Mouse (Mus musculus) embryonic facial prominence, embryonic 10.5 days (tissue): ENCODE data around the gene Lrrc8c. TPM values are rescaled to one million over a fixed set of nuclear protein-coding genes. Genes with fewer than 3 reads are reported as not detected.

Experiments
- DNase-seq: peaks from one replicate; pipeline ENCODE4 v3.0.0-alpha.2; 2017; ENCODE audit warnings: low spot score
- H3K27ac ChIP-seq: fragments of 300-500 bp; sonication (generic); replicated peaks from 2 replicates; pipeline ENCODE4 v1.5.1; 2016; ENCODE audit warnings: mild to moderate bottlenecking
- H3K27me3 ChIP-seq: fragments of 300-500 bp; sonication (generic); replicated peaks from 2 replicates; pipeline ENCODE4 v1.6.1; 2016; ENCODE audit warnings: low read depth, mild to moderate bottlenecking; ENCODE audit not compliant: poor library complexity, severe bottlenecking
- H3K36me3 ChIP-seq: fragments of 300-500 bp; sonication (generic); replicated peaks from 2 replicates; pipeline ENCODE4 v1.6.1; 2016; ENCODE audit warnings: mild to moderate bottlenecking, moderate library complexity
- H3K4me1 ChIP-seq: fragments of 300-500 bp; sonication (generic); 2 replicates; pipeline ENCODE4 v1.6.1; 2016
- H3K4me3 ChIP-seq: fragments of 300-500 bp; sonication (generic); 2 replicates; pipeline ENCODE4 v1.5.1; 2016; ENCODE audit warnings: mild to moderate bottlenecking, moderate library complexity
- H3K9me3 ChIP-seq: fragments of 300-500 bp; sonication (generic); 2 replicates; pipeline ENCODE4 v1.6.1; 2016; ENCODE audit warnings: mild to moderate bottlenecking
- WGBS: fragments of 180-500 bp; shearing (Covaris S2); methylation state at CpG from one replicate; pipeline ENCODE4 v1.1.7; 2016; 5-methylcytosine and 5-hydroxymethylcytosine counted together
- polyA plus RNA-seq: library from polyadenylated mRNA; unstranded; fragments of >200 nt; fragmentation: Nextera tagmentation; extraction: Ambion mirVana; gene quantifications from 2 replicates; pipeline ENCODE4 v1.2.1, GENCODE M21; 2016

The Lrrc8c gene
- polyA plus RNA-seq, 1 experiment from 2014 or later = 10.8 TPM

GRCm38 (mm10) chr5:105566852-105567412 is 47.7 kb downstream of the Lrrc8c start:
- H3K4me3 ChIP-seq = no peak overlapping the region
- no peaks in the 10 kb centered on the region for H3K4me1 ChIP-seq
- H3K27ac ChIP-seq = no peak overlapping the region
- 66% methylated on average over 7 of the region's 7 CpGs for WGBS
- no peaks in the 10 kb centered on the region for H3K36me3 ChIP-seq
- no peak for DNase-seq
- H3K27me3 ChIP-seq = no peaks in the 10 kb centered on the region
- no peaks in the 10 kb centered on the region for H3K9me3 ChIP-seq

GRCm38 (mm10) chr5:105568043-105568747 is 49.0 kb downstream of the Lrrc8c start:
- H3K4me3 ChIP-seq = no peak overlapping the region
- H3K27me3 ChIP-seq = no peaks in the 10 kb centered on the region
- no peaks in the 10 kb centered on the region for H3K4me1 ChIP-seq
- DNase-seq = no peak
- WGBS = 60% methylated on average over 6 of the region's 6 CpGs
- H3K9me3 ChIP-seq = no peaks in the 10 kb centered on the region
- no peaks in the 10 kb centered on the region for H3K36me3 ChIP-seq
- no peak overlapping the region for H3K27ac ChIP-seq

- Histone ChIP-seq H3K4me3 (no peak overlapping the region), H3K4me1 (no peaks in the 10 kb centered on the region), H3K27me3 (no peaks in the 10 kb centered on the region), H3K36me3 (no peaks in the 10 kb centered on the region), H3K27ac (no peak overlapping the region), H3K9me3 (no peaks in the 10 kb centered on the region)
- DNase-seq = no peak
- WGBS = 93% methylated on average over 2 of the region's 2 CpGs
Measured at GRCm38 (mm10) chr5:105569168-105569567, 50.0 kb downstream of the Lrrc8c start.

- Histone ChIP-seq H3K36me3 (no peaks in the 10 kb centered on the region), H3K27me3 (no peaks in the 10 kb centered on the region), H3K27ac (no peak overlapping the region), H3K9me3 (no peaks in the 10 kb centered on the region), H3K4me3 (no peak overlapping the region), H3K4me1 (peaks cover 9% of the 10 kb centered on the region)
- DNase-seq = no peak
- WGBS = 81% methylated on average over 5 of the region's 5 CpGs
Measured at GRCm38 (mm10) chr5:105572160-105572692, 53.0 kb downstream of the Lrrc8c start.

- H3K27ac ChIP-seq = no peak overlapping the region
- H3K27me3 ChIP-seq = no peaks in the 10 kb centered on the region
- DNase-seq = no peak
- H3K4me3 ChIP-seq = no peak overlapping the region
- WGBS = 67% methylated on average over 7 of the region's 7 CpGs
- no peaks in the 10 kb centered on the region for H3K9me3 ChIP-seq
- H3K36me3 ChIP-seq = no peaks in the 10 kb centered on the region
- H3K4me1 ChIP-seq = peaks cover 9% of the 10 kb centered on the region
Measured at GRCm38 (mm10) chr5:105572876-105573275, 53.7 kb downstream of the Lrrc8c start.

- Histone ChIP-seq H3K36me3 (peaks cover 4% of the 10 kb centered on the region; the same call in 1 of the 2 replicates), H3K4me1 (peaks cover 9% of the 10 kb centered on the region), H3K4me3 (no peak overlapping the region), H3K27me3 (no peaks in the 10 kb centered on the region), H3K27ac (no peak overlapping the region), H3K9me3 (no peaks in the 10 kb centered on the region)
- no peak for DNase-seq
- WGBS = 93% methylated on average over 5 of the region's 5 CpGs
Measured at GRCm38 (mm10) chr5:105574835-105575234, 55.6 kb downstream of the Lrrc8c start.

- Histone ChIP-seq H3K36me3 (peaks cover 8% of the 10 kb centered on the region; the same call in 1 of the 2 replicates), H3K4me1 (peaks cover 9% of the 10 kb centered on the region), H3K27ac (no peak overlapping the region), H3K9me3 (no peaks in the 10 kb centered on the region), H3K27me3 (no peaks in the 10 kb centered on the region), H3K4me3 (no peak overlapping the region)
- DNase-seq = peak; percentile 27
- 73% methylated on average over 6 of the region's 6 CpGs for WGBS
Measured at GRCm38 (mm10) chr5:105575839-105576238, 56.7 kb downstream of the Lrrc8c start.

GRCm38 (mm10) chr5:105580909-105581308 is 61.7 kb downstream of the Lrrc8c start:
- Histone ChIP-seq H3K27ac (no peak overlapping the region), H3K27me3 (no peaks in the 10 kb centered on the region), H3K36me3 (peaks cover 8% of the 10 kb centered on the region; the same call in 1 of the 2 replicates), H3K4me1 (peaks cover 15% of the 10 kb centered on the region), H3K4me3 (no peak overlapping the region), H3K9me3 (no peaks in the 10 kb centered on the region)
- no peak for DNase-seq
- 89% methylated on average over 10 of the region's 10 CpGs for WGBS

GRCm38 (mm10) chr5:105585929-105586328 is 66.7 kb downstream of the Lrrc8c start:
- H3K27me3 ChIP-seq = no peaks in the 10 kb centered on the region
- no peak overlapping the region for H3K4me3 ChIP-seq
- WGBS = 70% methylated on average over 4 of the region's 4 CpGs
- peak overlapping the region; percentile 51 for H3K27ac ChIP-seq
- no peaks in the 10 kb centered on the region for H3K9me3 ChIP-seq
- DNase-seq = no peak
- peaks cover 35% of the 10 kb centered on the region for H3K4me1 ChIP-seq
- H3K36me3 ChIP-seq = no peaks in the 10 kb centered on the region

- Histone ChIP-seq H3K4me3 (no peak overlapping the region), H3K27ac (peak overlapping the region; percentile 45; the same call in 1 of the 2 replicates), H3K9me3 (no peaks in the 10 kb centered on the region), H3K27me3 (no peaks in the 10 kb centered on the region), H3K4me1 (peaks cover 35% of the 10 kb centered on the region), H3K36me3 (no peaks in the 10 kb centered on the region)
- DNase-seq = no peak
- 56% methylated on average over 5 of the region's 5 CpGs for WGBS
Measured at GRCm38 (mm10) chr5:105586655-105587054, 67.5 kb downstream of the Lrrc8c start.

GRCm38 (mm10) chr5:105587471-105587870 is 68.3 kb downstream of the Lrrc8c start:
- Histone ChIP-seq H3K9me3 (no peaks in the 10 kb centered on the region), H3K4me1 (peaks cover 35% of the 10 kb centered on the region), H3K27ac (peak overlapping the region; percentile 45; the same call in 1 of the 2 replicates), H3K4me3 (no peak overlapping the region), H3K36me3 (no peaks in the 10 kb centered on the region), H3K27me3 (no peaks in the 10 kb centered on the region)
- DNase-seq = no peak
- 72% methylated on average over 6 of the region's 6 CpGs for WGBS

- DNase-seq = no peak
- no peak overlapping the region for H3K4me3 ChIP-seq
- 86% methylated on average over 4 of the region's 4 CpGs for WGBS
- H3K9me3 ChIP-seq = no peaks in the 10 kb centered on the region
- no peaks in the 10 kb centered on the region for H3K36me3 ChIP-seq
- peaks cover 35% of the 10 kb centered on the region for H3K4me1 ChIP-seq
- no peaks in the 10 kb centered on the region for H3K27me3 ChIP-seq
- no peak overlapping the region for H3K27ac ChIP-seq
Measured at GRCm38 (mm10) chr5:105588683-105589082, 69.5 kb downstream of the Lrrc8c start.

- Histone ChIP-seq H3K27me3 (no peaks in the 10 kb centered on the region), H3K9me3 (no peaks in the 10 kb centered on the region), H3K36me3 (no peaks in the 10 kb centered on the region), H3K4me1 (peaks cover 35% of the 10 kb centered on the region), H3K27ac (no peak overlapping the region), H3K4me3 (no peak overlapping the region)
- 90% methylated on average over 3 of the region's 3 CpGs for WGBS
- no peak for DNase-seq
Measured at GRCm38 (mm10) chr5:105589119-105589518, 69.9 kb downstream of the Lrrc8c start.
